Mouse (Mus musculus): ENCODE measurements at regions not wholly inside any gene's neighbourhood (a gene's known extent, or its start where the extent isn't known, plus 50 kb on each side); places are given as distances from the start of the nearest gene placed in this dataset.

- Histone ChIP-seq H3K9ac (ENCODE audit: low read depth, low read length) (no peak overlapping the region), H3K4me2 (ENCODE audit: low read length) (no peak overlapping the region), H3K27me3 (ENCODE audit: insufficient read depth, low read length) (no peaks in the 10 kb centered on the region; the same call in 1 of the 2 replicates), H3K36me3 (ENCODE audit: insufficient read depth, low read length) (no peaks in the 10 kb centered on the region), H3K4me1 (replicated peaks; ENCODE audit: insufficient read depth, low read length) (no peaks in the 10 kb centered on the region), H3K27ac (no peak overlapping the region), H3K9me3 (replicated peaks; ENCODE audit: low read length) (no peaks in the 10 kb centered on the region), H3K4me3 (replicated peaks; ENCODE audit: low read depth, low read length) (no peak overlapping the region)
- no peak for TF ChIP-seq CTCF (IDR thresholded peaks at IDR 0.05; ENCODE audit: low read depth)
- no peak for DNase-seq (ENCODE audit: low spot score)
- ATAC-seq (replicated peaks; ENCODE audit: low FRiP score, low read depth), result no peak
- WGBS, result 93% methylated on average over 1 of the region's 1 CpGs
These were observed 74.1 kb downstream of the Ets2 start for GRCm38 (mm10) chr16:95776010-95776409.

- DNase-seq (ENCODE audit: low spot score) (no peak), ATAC-seq (replicated peaks; ENCODE audit: low FRiP score, low read depth) (no peak)
- Histone ChIP-seq H3K27ac (no peak overlapping the region), H3K9ac (ENCODE audit: low read depth, low read length) (no peak overlapping the region), H3K4me3 (replicated peaks; ENCODE audit: low read depth, low read length) (no peak overlapping the region), H3K9me3 (replicated peaks; ENCODE audit: low read length) (no peaks in the 10 kb centered on the region), H3K4me2 (ENCODE audit: low read length) (no peak overlapping the region), H3K27me3 (ENCODE audit: insufficient read depth, low read length) (no peaks in the 10 kb centered on the region; the same call in 1 of the 2 replicates), H3K36me3 (ENCODE audit: insufficient read depth, low read length) (no peaks in the 10 kb centered on the region), H3K4me1 (replicated peaks; ENCODE audit: insufficient read depth, low read length) (0 out of 2 replicates have a peak, but pooled peaks cover under 1% of the 10 kb centered on the region)
- WGBS, result 79% methylated on average over 5 of the region's 5 CpGs
- TF ChIP-seq CTCF (IDR thresholded peaks at IDR 0.05; ENCODE audit: low read depth), result no peak
These were observed 73.5 kb downstream of the Ets2 start for GRCm38 (mm10) chr16:95775361-95775760.

- Histone ChIP-seq H3K27ac (no peak overlapping the region), H3K36me3 (ENCODE audit: insufficient read depth, low read length) (no peaks in the 10 kb centered on the region), H3K4me2 (ENCODE audit: low read length) (no peak overlapping the region), H3K27me3 (ENCODE audit: insufficient read depth, low read length) (no peaks in the 10 kb centered on the region), H3K9me3 (replicated peaks; ENCODE audit: low read length) (no peaks in the 10 kb centered on the region), H3K4me1 (replicated peaks; ENCODE audit: insufficient read depth, low read length) (0 out of 2 replicates have a peak, but pooled peaks cover 8% of the 10 kb centered on the region), H3K9ac (ENCODE audit: low read depth, low read length) (no peak overlapping the region), H3K4me3 (replicated peaks; ENCODE audit: low read depth, low read length) (no peak overlapping the region)
- no peak for TF ChIP-seq CTCF (IDR thresholded peaks at IDR 0.05; ENCODE audit: low read depth)
- no peak for ATAC-seq (replicated peaks; ENCODE audit: low FRiP score, low read depth)
- WGBS, result 81% methylated on average over 3 of the region's 3 CpGs
- no peak for DNase-seq (ENCODE audit: low spot score)
These were observed 71.3 kb downstream of the Ets2 start for GRCm38 (mm10) chr16:95773151-95773550.

Measured in kidney, postnatal 0 days (tissue).